Mouse (Mus musculus): ENCODE results near the gene Mthfd1l. TPM values are rescaled to one million over a fixed set of nuclear protein-coding genes. Genes with fewer than 3 reads are reported as not detected.
A peak's percentile ranks its signal among the peaks of the same experiment; 100 is the strongest.

Gene Mthfd1l
- total and polyA plus RNA-seq, 2 experiments from 2014 or later = 7.4 to 10.7 TPM

GRCm38 (mm10) chr10:3975898-3976622 is 3.1 kb downstream of the Mthfd1l start:
- H3K4me3 ChIP-seq (ENCODE audit: low read length) = no peak overlapping the region
- no peaks in the 10 kb centered on the region for H3K27me3 ChIP-seq (ENCODE audit: insufficient read depth, low read length)
- TF ChIP-seq CTCF (IDR thresholded peaks at IDR 0.05; ENCODE audit: low read depth) = no peak
- ATAC-seq (no peak), DNase-seq (ENCODE audit: low spot score) (no peak)
- no peaks in the 10 kb centered on the region for H3K4me1 ChIP-seq (ENCODE audit: insufficient read depth, low read length)
- 85% methylated on average over 6 of the region's 6 CpGs for WGBS
- H3K36me3 ChIP-seq (ENCODE audit: insufficient read depth, low read length) = peaks cover 4% of the 10 kb centered on the region; the same call in 1 of the 2 replicates
- H3K4me2 ChIP-seq (ENCODE audit: low read depth, low read length) = no peak overlapping the region
- no peak overlapping the region for H3K27ac ChIP-seq
- no peak overlapping the region for H3K9ac ChIP-seq (replicated peaks; ENCODE audit: low read length)
- H3K9me3 ChIP-seq (ENCODE audit: low read length) = no peaks in the 10 kb centered on the region

GRCm38 (mm10) chr10:3976623-3977010 is 3.7 kb downstream of the Mthfd1l start:
- no peak overlapping the region for H3K4me2 ChIP-seq (ENCODE audit: low read depth, low read length)
- no peaks in the 10 kb centered on the region for H3K4me1 ChIP-seq (ENCODE audit: insufficient read depth, low read length)
- H3K27me3 ChIP-seq (ENCODE audit: insufficient read depth, low read length) = no peaks in the 10 kb centered on the region
- ATAC-seq = no peak
- DNase-seq (ENCODE audit: low spot score) = no peak
- H3K9ac ChIP-seq (replicated peaks; ENCODE audit: low read length) = no peak overlapping the region
- H3K27ac ChIP-seq = no peak overlapping the region
- WGBS = 67% methylated on average over 4 of the region's 4 CpGs
- no peaks in the 10 kb centered on the region for H3K9me3 ChIP-seq (ENCODE audit: low read length)
- H3K36me3 ChIP-seq (ENCODE audit: insufficient read depth, low read length) = peaks cover 4% of the 10 kb centered on the region; the same call in 1 of the 2 replicates
- TF ChIP-seq CTCF (IDR thresholded peaks at IDR 0.05; ENCODE audit: low read depth) = no peak
- H3K4me3 ChIP-seq (ENCODE audit: low read length) = no peak overlapping the region

GRCm38 (mm10) chr10:3978326-3978725 is 5.4 kb downstream of the Mthfd1l start:
- no peak overlapping the region for H3K9ac ChIP-seq (replicated peaks; ENCODE audit: low read length)
- H3K27me3 ChIP-seq (ENCODE audit: insufficient read depth, low read length) = no peaks in the 10 kb centered on the region
- WGBS = 56% methylated on average over 3 of the region's 3 CpGs
- no peak overlapping the region for H3K4me2 ChIP-seq (ENCODE audit: low read depth, low read length)
- peak overlapping the region; percentile 27; the same call in 1 of the 2 replicates for H3K27ac ChIP-seq
- TF ChIP-seq CTCF (IDR thresholded peaks at IDR 0.05; ENCODE audit: low read depth) = no peak
- no peaks in the 10 kb centered on the region for H3K4me1 ChIP-seq (ENCODE audit: insufficient read depth, low read length)
- H3K9me3 ChIP-seq (ENCODE audit: low read length) = no peaks in the 10 kb centered on the region
- H3K4me3 ChIP-seq (ENCODE audit: low read length) = no peak overlapping the region
- peaks cover 4% of the 10 kb centered on the region; the same call in 1 of the 2 replicates for H3K36me3 ChIP-seq (ENCODE audit: insufficient read depth, low read length)
- DNase-seq (ENCODE audit: low spot score) = peak; percentile 8
- no peak for ATAC-seq

- no peak overlapping the region for H3K4me3 ChIP-seq (ENCODE audit: low read length)
- peak overlapping the region; percentile 27; the same call in 1 of the 2 replicates for H3K27ac ChIP-seq
- no peak overlapping the region for H3K4me2 ChIP-seq (ENCODE audit: low read depth, low read length)
- H3K9ac ChIP-seq (replicated peaks; ENCODE audit: low read length) = no peak overlapping the region
- 62% methylated on average over 5 of the region's 5 CpGs for WGBS
- H3K27me3 ChIP-seq (ENCODE audit: insufficient read depth, low read length) = no peaks in the 10 kb centered on the region
- no peaks in the 10 kb centered on the region for H3K4me1 ChIP-seq (ENCODE audit: insufficient read depth, low read length)
- peak; percentile 78 for ATAC-seq
- peak; percentile 79 for DNase-seq (ENCODE audit: low spot score)
- TF ChIP-seq CTCF (IDR thresholded peaks at IDR 0.05; ENCODE audit: low read depth) = peak; percentile 11; the same call in 1 of the 2 replicates
- peaks cover 4% of the 10 kb centered on the region; the same call in 1 of the 2 replicates for H3K36me3 ChIP-seq (ENCODE audit: insufficient read depth, low read length)
- no peaks in the 10 kb centered on the region for H3K9me3 ChIP-seq (ENCODE audit: low read length)
Observed at GRCm38 (mm10) chr10:3978792-3979488, 6.0 kb downstream of the Mthfd1l start.

- no peak for TF ChIP-seq CTCF (IDR thresholded peaks at IDR 0.05; ENCODE audit: low read depth)
- no peak overlapping the region for H3K4me2 ChIP-seq (ENCODE audit: low read depth, low read length)
- H3K27ac ChIP-seq = no peak overlapping the region
- DNase-seq (ENCODE audit: low spot score) (no peak), ATAC-seq (no peak)
- H3K4me1 ChIP-seq (ENCODE audit: insufficient read depth, low read length) = no peaks in the 10 kb centered on the region
- H3K9ac ChIP-seq (replicated peaks; ENCODE audit: low read length) = no peak overlapping the region
- no peaks in the 10 kb centered on the region for H3K27me3 ChIP-seq (ENCODE audit: insufficient read depth, low read length)
- H3K9me3 ChIP-seq (ENCODE audit: low read length) = no peaks in the 10 kb centered on the region
- H3K4me3 ChIP-seq (ENCODE audit: low read length) = no peak overlapping the region
- peaks cover 4% of the 10 kb centered on the region for H3K36me3 ChIP-seq (ENCODE audit: insufficient read depth, low read length)
- 67% methylated on average over 4 of the region's 4 CpGs for WGBS
Observed at GRCm38 (mm10) chr10:3980231-3980630, 7.3 kb downstream of the Mthfd1l start.

- H3K4me1 ChIP-seq (ENCODE audit: insufficient read depth, low read length) = no peaks in the 10 kb centered on the region
- TF ChIP-seq CTCF (IDR thresholded peaks at IDR 0.05; ENCODE audit: low read depth) = no peak
- H3K9ac ChIP-seq (replicated peaks; ENCODE audit: low read length) = no peak overlapping the region
- no peaks in the 10 kb centered on the region for H3K27me3 ChIP-seq (ENCODE audit: insufficient read depth, low read length)
- no peaks in the 10 kb centered on the region for H3K9me3 ChIP-seq (ENCODE audit: low read length)
- WGBS = 94% methylated on average over 6 of the region's 6 CpGs
- H3K4me3 ChIP-seq (ENCODE audit: low read length) = no peak overlapping the region
- no peaks in the 10 kb centered on the region for H3K36me3 ChIP-seq (ENCODE audit: insufficient read depth, low read length)
- ATAC-seq (no peak), DNase-seq (ENCODE audit: low spot score) (no peak)
- H3K27ac ChIP-seq = no peak overlapping the region
- H3K4me2 ChIP-seq (ENCODE audit: low read depth, low read length) = no peak overlapping the region
Observed at GRCm38 (mm10) chr10:3990295-3990883, 17.5 kb downstream of the Mthfd1l start.
